Mouse (Mus musculus): Measurements from ENCODE around the gene Pi16.

GRCm38 (mm10) chr17:29355461-29355840 lies 38.0 kb downstream of the Pi16 start:
- no peak for TF ChIP-seq CTCF (IDR thresholded peaks at IDR 0.05; ENCODE audit: control insufficient read depth, insufficient read depth, insufficient replicate concordance, low read depth, low read length)
- TF ChIP-seq POLR2A (IDR thresholded peaks at IDR 0.05; ENCODE audit: control insufficient read depth, low read depth, low read length) = no peak
